Mouse (Mus musculus) ES-E14 (cell line): ENCODE measurements around the gene Slc7a6. TPM values are rescaled to one million over a fixed set of nuclear protein-coding genes. Genes with fewer than 3 reads are reported as not detected.

Experiments
- DNase-seq: peaks from one replicate; pipeline ENCODE4 v3.0.0-alpha.2; 2013; ENCODE audit warnings: low read depth, low spot score
- H3K27ac ChIP-seq: 2 replicates; pipeline ENCODE4 v1.5.1; 2012; ENCODE audit warnings: low read depth, mild to moderate bottlenecking, low read length, moderate library complexity, mixed read lengths; ENCODE audit not compliant: poor library complexity, insufficient read depth, severe bottlenecking
- H3K36me3 ChIP-seq: 2 replicates; pipeline ENCODE4 v1.6.1; 2012; ENCODE audit warnings: mild to moderate bottlenecking, low read length, moderate library complexity, mixed read lengths; ENCODE audit not compliant: control insufficient read depth, poor library complexity, insufficient read depth, severe bottlenecking
- H3K4me1 ChIP-seq, 2 experiments: fragments of 150-350 bp in 1 of 2; sonication (generic) in 1 of 2; 2 replicates each; pipeline ENCODE4 v1.6.1; 2012; ENCODE audit warnings: low read length in 2 of 2, mild to moderate bottlenecking in 1 of 2, mixed read lengths in 1 of 2; ENCODE audit not compliant: control insufficient read depth in 2 of 2, insufficient read depth in 2 of 2, poor library complexity in 1 of 2
- H3K4me3 ChIP-seq, 2 experiments: fragments of 150-350 bp in 1 of 2; sonication (generic) in 1 of 2; 2 replicates each; pipeline ENCODE4 v1.5.1; 2012; ENCODE audit warnings: low read length in 2 of 2, low read depth in 1 of 2, mild to moderate bottlenecking in 1 of 2, mixed read lengths in 1 of 2; ENCODE audit not compliant: insufficient read depth in 1 of 2, poor library complexity in 1 of 2, severe bottlenecking in 1 of 2
- H3K9ac ChIP-seq: 2 replicates; pipeline ENCODE4 v1.6.1; 2012; ENCODE audit warnings: low read depth, mild to moderate bottlenecking, low read length, mixed read lengths; ENCODE audit not compliant: poor library complexity, insufficient read depth, severe bottlenecking
- H3K9me3 ChIP-seq: fragments of 150-350 bp; sonication (generic); 2 replicates; pipeline ENCODE4 v1.6.1; 2012; ENCODE audit warnings: low read depth, mild to moderate bottlenecking, low read length; ENCODE audit not compliant: control insufficient read depth, insufficient read depth
- CHD2 ChIP-seq: IDR thresholded peaks from 2 replicates; pipeline ENCODE4 v1.6.1; 2014; ENCODE audit warnings: mild to moderate bottlenecking, low read depth, low read length, inconsistent platforms
- HCFC1 ChIP-seq: IDR thresholded peaks from 2 replicates; pipeline ENCODE4 v1.6.1; 2012; ENCODE audit warnings: low read length, inconsistent platforms, borderline replicate concordance; ENCODE audit not compliant: insufficient read depth
- MAFK ChIP-seq: IDR thresholded peaks from 2 replicates; pipeline ENCODE4 v1.6.1; 2014; ENCODE audit warnings: mild to moderate bottlenecking, low read depth, low read length, inconsistent platforms; ENCODE audit not compliant: insufficient read depth
- ZC3H11A ChIP-seq: IDR thresholded peaks from 2 replicates; pipeline ENCODE4 v1.6.1; 2012; ENCODE audit warnings: low read depth, mild to moderate bottlenecking, inconsistent platforms, low read length, borderline replicate concordance
- ZNF384 ChIP-seq: IDR thresholded peaks from 2 replicates; pipeline ENCODE4 v1.6.1; 2012; ENCODE audit warnings: low read depth, low read length, inconsistent platforms
- in situ Hi-C, 2 experiments: fragments of 600-800 bp; cut with MboI; formaldehyde crosslinking; loops; one replicate each; pipeline ENCODE4 v1.15.1; 2025; ENCODE audit warnings: low sequenced_read_pairs in 2 of 2, inconsistent platforms in 1 of 2; ENCODE audit not compliant: unreplicated experiment in 2 of 2
- total RNA-seq: library from RNA; depleted of rRNA; stranded (reverse); fragments of 300-350 nt; gene quantifications from 2 replicates; pipeline ENCODE4 v1.2.3, GENCODE M21; 2012

The Slc7a6 gene
- total RNA-seq, 1 experiment, result 46.2 TPM

DNA sequence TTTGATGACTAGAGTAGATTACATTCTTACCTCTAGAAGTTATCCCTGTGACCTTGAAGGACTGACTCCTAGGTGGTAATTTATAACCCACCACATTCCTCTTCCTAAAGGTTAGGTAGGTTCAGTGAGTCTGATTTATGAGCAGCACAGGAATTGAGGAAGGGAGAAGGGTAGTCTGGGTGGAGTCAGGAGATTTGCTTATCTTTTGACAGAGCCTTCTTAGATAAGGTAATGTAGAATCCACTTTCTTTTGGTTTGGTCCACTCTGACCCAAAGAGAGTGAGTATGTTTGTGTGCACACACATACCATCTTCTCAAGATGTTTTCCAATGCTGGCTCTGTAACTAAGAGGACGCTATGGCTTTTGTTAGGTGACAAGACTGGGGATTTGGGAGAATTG, 8.9 kb downstream of the Slc7a6 start:
- no peaks in the 10 kb centered on the region for H3K4me1 ChIP-seq
- DNase-seq, result no peak
- TF ChIP-seq HCFC1, result no peak
- TF ChIP-seq ZC3H11A, result no peak
- no peak for TF ChIP-seq ZNF384
- no peak for TF ChIP-seq CHD2
- no peak for TF ChIP-seq MAFK
- no peak overlapping the region for H3K27ac ChIP-seq
- no peak overlapping the region for H3K4me3 ChIP-seq
- in situ Hi-C loops, result no loop called here
- H3K36me3 ChIP-seq, result peaks cover 4% of the 10 kb centered on the region; the same call in 1 of the 2 replicates
- no peaks in the 10 kb centered on the region for H3K9me3 ChIP-seq
- no peak overlapping the region for H3K9ac ChIP-seq

DNA sequence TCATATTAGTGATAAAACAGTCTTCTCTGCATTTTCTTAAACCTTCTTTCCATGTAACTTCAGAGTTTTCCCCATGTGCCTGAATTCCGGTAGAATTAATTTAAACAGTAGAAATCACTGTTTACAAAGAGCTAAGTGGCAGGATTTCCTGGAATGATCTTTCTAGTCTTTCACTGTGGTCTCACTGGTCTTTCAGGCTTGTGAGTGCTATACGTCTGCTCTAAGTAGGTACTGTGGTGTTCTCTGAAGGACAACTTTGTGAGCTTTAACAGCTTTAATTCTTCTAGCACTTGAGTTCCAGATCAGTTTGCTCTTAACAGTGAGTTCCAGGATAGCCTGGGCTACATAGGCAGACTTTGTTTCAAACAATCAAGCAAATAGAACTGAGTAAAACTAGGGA, 9.8 kb downstream of the Slc7a6 start:
- in situ Hi-C loops, result no loop called here
- H3K4me3 ChIP-seq, result no peak overlapping the region
- TF ChIP-seq MAFK, result no peak
- no peak for TF ChIP-seq HCFC1
- TF ChIP-seq CHD2, result no peak
- TF ChIP-seq ZNF384, result no peak
- H3K9ac ChIP-seq, result no peak overlapping the region
- H3K27ac ChIP-seq, result no peak overlapping the region
- no peaks in the 10 kb centered on the region for H3K9me3 ChIP-seq
- no peak for DNase-seq
- H3K36me3 ChIP-seq, result peaks cover 4% of the 10 kb centered on the region; the same call in 1 of the 2 replicates
- H3K4me1 ChIP-seq, result no peaks in the 10 kb centered on the region

DNA sequence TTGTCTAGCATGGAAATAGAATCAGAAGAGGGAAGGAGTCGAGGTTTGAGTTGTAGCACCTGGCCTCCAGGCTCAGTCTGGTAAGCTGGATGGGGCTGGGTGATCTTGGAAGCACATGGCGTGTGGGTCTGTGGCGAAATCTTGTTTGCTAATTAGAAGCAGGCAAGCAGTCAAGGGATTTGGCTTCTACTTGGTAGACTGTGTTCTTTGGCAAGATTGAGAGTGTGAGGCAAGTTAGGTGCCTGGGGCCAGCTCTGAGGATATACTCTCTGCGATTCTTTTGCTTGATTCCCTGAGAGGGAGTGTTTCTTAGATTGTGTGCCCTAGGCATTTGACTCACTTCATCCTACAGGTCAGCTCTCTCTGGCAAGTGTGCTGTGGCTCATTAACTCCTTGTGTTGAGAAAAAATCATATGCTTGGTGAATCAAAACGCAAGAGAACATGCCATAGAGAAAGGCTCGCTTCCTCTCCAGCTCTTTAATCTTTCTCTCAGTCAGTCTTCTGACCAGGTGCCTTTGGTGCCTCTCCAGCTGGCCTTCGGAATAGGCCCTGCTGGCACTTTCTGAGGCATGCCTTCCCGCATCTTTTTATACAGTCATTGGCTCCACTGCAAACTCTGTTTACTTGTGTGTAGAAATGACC, 17.1 kb downstream of the Slc7a6 start:
- TF ChIP-seq MAFK, result no peak
- TF ChIP-seq CHD2, result no peak
- no peak for TF ChIP-seq ZC3H11A
- no peak for TF ChIP-seq HCFC1
- TF ChIP-seq ZNF384, result no peak
- Histone ChIP-seq H3K9ac (no peak overlapping the region), H3K27ac (no peak overlapping the region), H3K4me1 (no peaks in the 10 kb centered on the region), H3K9me3 (no peaks in the 10 kb centered on the region), H3K4me3 (no peak overlapping the region), H3K36me3 (no peaks in the 10 kb centered on the region; the same call in 1 of the 2 replicates)
- in situ Hi-C loops, result no loop called here
- DNase-seq, result no peak

DNA sequence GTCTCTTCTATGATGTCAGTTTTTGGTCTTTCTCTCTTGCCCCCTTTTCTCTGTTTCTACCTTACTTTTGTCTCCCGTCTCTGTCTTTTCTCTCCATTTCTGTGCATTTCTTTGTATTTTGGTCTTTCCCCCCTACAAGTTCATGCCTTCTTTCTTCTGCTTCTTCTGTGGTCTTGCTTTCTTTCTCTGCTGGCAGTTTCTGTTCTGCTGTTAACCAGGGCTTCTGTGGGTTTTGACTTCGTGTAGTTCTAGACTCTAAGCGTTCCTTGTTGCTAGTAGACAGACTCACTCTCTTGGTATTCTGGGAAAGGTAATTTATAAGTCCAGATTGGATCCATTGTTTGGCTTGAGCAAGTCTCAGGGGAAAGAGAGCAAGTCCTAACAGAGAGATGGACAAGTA, 17.7 kb downstream of the Slc7a6 start:
- H3K27ac ChIP-seq, result no peak overlapping the region
- TF ChIP-seq MAFK (no peak), HCFC1 (no peak), ZC3H11A (no peak), ZNF384 (no peak), CHD2 (no peak)
- in situ Hi-C loops, result no loop called here
- DNase-seq, result no peak
- H3K36me3 ChIP-seq, result no peaks in the 10 kb centered on the region; the same call in 1 of the 2 replicates
- no peak overlapping the region for H3K4me3 ChIP-seq
- no peaks in the 10 kb centered on the region for H3K4me1 ChIP-seq
- H3K9me3 ChIP-seq, result no peaks in the 10 kb centered on the region
- no peak overlapping the region for H3K9ac ChIP-seq

DNA sequence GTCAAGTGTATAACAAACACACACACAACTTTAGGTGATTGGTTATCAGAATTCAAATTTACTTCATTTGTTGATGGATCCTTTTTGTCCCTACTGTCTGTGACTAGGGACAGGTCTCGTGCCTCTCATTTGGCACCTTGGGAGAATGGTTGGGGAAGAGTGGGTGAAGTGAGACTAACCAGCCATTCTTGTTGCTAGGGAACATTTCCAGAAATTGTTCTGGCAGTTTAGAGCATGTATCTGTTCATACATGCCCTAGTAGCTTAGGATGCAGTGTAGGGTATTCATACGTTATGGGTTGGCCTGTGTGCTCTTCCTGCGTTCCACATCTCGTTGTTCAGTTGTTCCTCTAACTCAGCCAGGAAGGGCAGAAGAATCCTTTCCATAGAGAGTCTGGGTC, 20.5 kb downstream of the Slc7a6 start:
- in situ Hi-C loops, result no loop called here
- Histone ChIP-seq H3K4me1 (no peaks in the 10 kb centered on the region), H3K9me3 (no peaks in the 10 kb centered on the region), H3K27ac (no peak overlapping the region), H3K9ac (no peak overlapping the region), H3K36me3 (peaks cover 7% of the 10 kb centered on the region), H3K4me3 (no peak overlapping the region)
- DNase-seq, result no peak
- TF ChIP-seq MAFK (no peak), HCFC1 (no peak), ZNF384 (no peak), ZC3H11A (no peak), CHD2 (no peak)
